ENCODE assay signal across 10 mouse cellular contexts in the genomic region with DNA sequence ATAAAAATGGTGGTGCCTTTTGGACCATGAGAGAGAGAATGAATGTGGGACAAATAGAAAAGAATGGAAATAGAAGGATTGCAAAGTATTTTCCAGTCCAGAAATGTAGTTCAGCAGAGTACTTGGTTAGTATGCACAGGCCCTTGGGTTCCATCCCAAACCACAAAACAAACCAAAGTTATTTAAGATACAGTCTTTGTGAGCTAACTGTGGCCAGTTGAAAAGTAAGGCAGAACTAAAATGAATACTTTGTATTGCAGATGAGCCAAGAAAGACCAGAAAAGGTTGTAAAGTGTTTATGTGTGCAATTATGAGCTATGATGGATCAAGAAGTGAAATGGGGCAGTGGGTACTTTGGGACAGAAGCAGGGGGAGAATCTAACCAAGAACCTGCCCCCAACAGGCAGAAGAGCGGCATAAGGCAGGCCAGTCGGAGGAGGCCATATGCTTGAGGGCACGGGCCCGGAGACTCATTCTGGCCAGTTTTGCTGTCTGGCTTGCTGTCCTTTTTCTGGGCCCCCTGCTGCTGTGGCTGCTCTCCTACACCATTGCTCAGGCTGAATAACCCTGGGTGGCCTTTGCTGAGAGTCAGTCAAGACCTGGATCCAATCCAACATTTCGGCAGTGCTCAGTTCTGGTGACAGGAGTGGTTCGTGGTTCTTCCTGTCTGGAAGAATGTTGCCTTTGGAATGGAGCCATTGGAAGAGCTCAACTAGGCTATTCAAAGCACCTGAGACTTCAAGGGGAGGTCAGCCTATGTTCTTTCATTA. TPM values are rescaled to one million over a fixed set of nuclear protein-coding genes. Genes with fewer than 3 reads are reported as not detected.
DNase-seq lines count a peak whose midpoint lies in the region; ATAC-seq lines count a peak whose summit lies in the region.
"Had no signal": no experiment of that assay in that cellular context is flagged by ENCODE, and none has a peak within 500 bp of the region (broad histone marks: within the 10 kb centered on the region; RNA-seq: fewer than 3 reads in every experiment).

No protein-coding gene starts in this region.

- no peaks in the 10 kb centered on the region for H3K4me1 ChIP-seq in hindbrain, embryonic 14.5 days (replicated peaks; ENCODE audit: control insufficient read depth, insufficient read depth, low read length)
- no peaks in the 10 kb centered on the region for H3K4me1 ChIP-seq in hindbrain, embryonic 10.5 days (replicated peaks)
- no peaks in the 10 kb centered on the region for H3K4me1 ChIP-seq in embryonic facial prominence, embryonic 14.5 days (ENCODE audit: control insufficient read depth, insufficient read depth, low read length)
- H3K4me1 ChIP-seq in hindbrain, embryonic 12.5 days = no peaks in the 10 kb centered on the region
- H3K4me1 ChIP-seq: liver, embryonic 15.5 days had no signal

- no peak overlapping the region for H3K9ac ChIP-seq in hindbrain, embryonic 14.5 days
- H3K9ac ChIP-seq in embryonic facial prominence, embryonic 14.5 days (ENCODE audit: low read depth, low read length) = no peak overlapping the region
- no peak overlapping the region for H3K9ac ChIP-seq in hindbrain, embryonic 12.5 days
- H3K9ac ChIP-seq: liver, embryonic 15.5 days had no signal

- WGBS in hindbrain, embryonic 14.5 days = 78% methylated on average over 6 of the region's 6 CpGs
- WGBS in hindbrain, embryonic 10.5 days = 91% methylated on average over 6 of the region's 6 CpGs
- 74% methylated on average over 6 of the region's 6 CpGs for WGBS in embryonic facial prominence, embryonic 14.5 days
- WGBS in hindbrain, embryonic 12.5 days = 74% methylated on average over 6 of the region's 6 CpGs

- H3K4me3 ChIP-seq in hindbrain, embryonic 14.5 days (replicated peaks; ENCODE audit: low read length) = no peak overlapping the region
- H3K4me3 ChIP-seq in hindbrain, embryonic 10.5 days = no peak overlapping the region
- no peak overlapping the region for H3K4me3 ChIP-seq in embryonic facial prominence, embryonic 14.5 days (ENCODE audit: low read depth, low read length)
- H3K4me3 ChIP-seq in hindbrain, embryonic 12.5 days = no peak overlapping the region
- H3K4me3 ChIP-seq: liver, embryonic 15.5 days had no signal

- peak; percentile 42 for DNase-seq in hindbrain, embryonic 14.5 days (ENCODE audit: low spot score)
- no peak for DNase-seq in hindbrain, embryonic 10.5 days (ENCODE audit: low spot score)
- peak; percentile 26 for DNase-seq in ZHBTc4 (ENCODE audit: low read depth, low spot score)
- DNase-seq in embryonic facial prominence, embryonic 14.5 days (ENCODE audit: low spot score) = peak; percentile 63
- peak; percentile 70 for DNase-seq in kidney, postnatal 14 days
- DNase-seq in right cerebral cortex, postnatal 4 days = no peak

- H3K4me2 ChIP-seq in hindbrain, embryonic 14.5 days (replicated peaks) = no peak overlapping the region
- no peak overlapping the region for H3K4me2 ChIP-seq in embryonic facial prominence, embryonic 14.5 days (ENCODE audit: low read depth, low read length)
- no peak overlapping the region for H3K4me2 ChIP-seq in hindbrain, embryonic 12.5 days (replicated peaks)
- H3K4me2 ChIP-seq: liver, embryonic 15.5 days had no signal

- no peaks in the 10 kb centered on the region for H3K9me3 ChIP-seq in hindbrain, embryonic 14.5 days (ENCODE audit: control insufficient read depth, low read length)
- no peaks in the 10 kb centered on the region for H3K9me3 ChIP-seq in hindbrain, embryonic 10.5 days
- H3K9me3 ChIP-seq in embryonic facial prominence, embryonic 14.5 days (ENCODE audit: control insufficient read depth, low read length) = no peaks in the 10 kb centered on the region
- H3K9me3 ChIP-seq in hindbrain, embryonic 12.5 days (replicated peaks) = no peaks in the 10 kb centered on the region
- H3K9me3 ChIP-seq: liver, embryonic 15.5 days had no signal

- no peaks in the 10 kb centered on the region for H3K27me3 ChIP-seq in hindbrain, embryonic 14.5 days (ENCODE audit: control insufficient read depth, insufficient read depth, low read length)
- no peaks in the 10 kb centered on the region for H3K27me3 ChIP-seq in hindbrain, embryonic 10.5 days (ENCODE audit: insufficient read depth, poor library complexity, severe bottlenecking)
- no peaks in the 10 kb centered on the region for H3K27me3 ChIP-seq in embryonic facial prominence, embryonic 14.5 days (replicated peaks; ENCODE audit: control insufficient read depth, insufficient read depth, low read length)
- no peaks in the 10 kb centered on the region for H3K27me3 ChIP-seq in hindbrain, embryonic 12.5 days
- H3K27me3 ChIP-seq: liver, embryonic 15.5 days had no signal

- H3K36me3 ChIP-seq in hindbrain, embryonic 14.5 days (replicated peaks; ENCODE audit: control insufficient read depth, insufficient read depth) = peaks cover 81% of the 10 kb centered on the region
- H3K36me3 ChIP-seq in hindbrain, embryonic 10.5 days = peaks cover 90% of the 10 kb centered on the region
- H3K36me3 ChIP-seq in embryonic facial prominence, embryonic 14.5 days (ENCODE audit: control insufficient read depth, insufficient read depth, low read length) = peaks cover 56% of the 10 kb centered on the region
- H3K36me3 ChIP-seq in hindbrain, embryonic 12.5 days = peaks cover 57% of the 10 kb centered on the region

- H3K27ac ChIP-seq in hindbrain, embryonic 14.5 days = no peak overlapping the region
- H3K27ac ChIP-seq in hindbrain, embryonic 10.5 days = no peak overlapping the region
- no peak overlapping the region for H3K27ac ChIP-seq in embryonic facial prominence, embryonic 14.5 days (replicated peaks; ENCODE audit: low read depth, low read length)
- H3K27ac ChIP-seq in hindbrain, embryonic 12.5 days = no peak overlapping the region
- H3K27ac ChIP-seq: liver, embryonic 15.5 days had no signal

- no peak for ATAC-seq in hindbrain, embryonic 14.5 days (ENCODE audit: low FRiP score)
- ATAC-seq in embryonic facial prominence, embryonic 14.5 days (ENCODE audit: low read depth) = no peak
- ATAC-seq in granulocyte monocyte progenitor cell, adult 5-6 weeks (replicated peaks; ENCODE audit: poor library complexity, severe bottlenecking) = no peak
- ATAC-seq in hindbrain, embryonic 12.5 days (ENCODE audit: low FRiP score) = no peak

RNA-seq across cellular contexts. Expression of gene Tmem265, which starts 3.4 kb away (rescaled TPM):
- 7.1 and 10.3 TPM in 2 replicates for polyA plus RNA-seq in hindbrain, embryonic 14.5 days (2014; fragmentation: Nextera tagmentation; extraction: Ambion mirVana)
- 7.9 and 13.7 TPM in 2 replicates for polyA plus RNA-seq in hindbrain, embryonic 10.5 days (2016; fragmentation: Nextera tagmentation; extraction: Ambion mirVana)
- polyA plus RNA-seq in embryonic facial prominence, embryonic 14.5 days (2014; fragmentation: Nextera tagmentation; extraction: Ambion mirVana) = 4.1 and 5.3 TPM in 2 replicates
- 8.1 TPM in 1 of 2 replicates, not detected in the other for total RNA-seq in granulocyte monocyte progenitor cell, adult 5-6 weeks (2014; fragmentation: Nextera tagmentation)
- 0.99 and 2.9 TPM in 2 replicates for total RNA-seq in granulocyte monocyte progenitor cell, adult 5-6 weeks (2017)
- 5.4 and 6.3 TPM in 2 replicates for polyA plus RNA-seq in hindbrain, embryonic 12.5 days (2016; fragmentation: Nextera tagmentation; extraction: Ambion mirVana)
- polyA plus RNA-seq: cortical plate, adult 2 months had no signal

RNA-seq across cellular contexts. Expression of gene Phkg2, which starts 8.6 kb away (rescaled TPM):
- 53.5 and 64.3 TPM in 2 replicates for polyA plus RNA-seq in hindbrain, embryonic 14.5 days (2014; fragmentation: Nextera tagmentation; extraction: Ambion mirVana)
- polyA plus RNA-seq in hindbrain, embryonic 10.5 days (2016; fragmentation: Nextera tagmentation; extraction: Ambion mirVana) = 47.0 and 54.1 TPM in 2 replicates
- polyA plus RNA-seq in embryonic facial prominence, embryonic 14.5 days (2014; fragmentation: Nextera tagmentation; extraction: Ambion mirVana) = 35.2 TPM in 2 replicates
- total RNA-seq in granulocyte monocyte progenitor cell, adult 5-6 weeks (2014; fragmentation: Nextera tagmentation) = 57.0 and 72.0 TPM in 2 replicates
- total RNA-seq in granulocyte monocyte progenitor cell, adult 5-6 weeks (2017) = 27.4 and 31.7 TPM in 2 replicates
- 49.1 and 50.8 TPM in 2 replicates for polyA plus RNA-seq in hindbrain, embryonic 12.5 days (2016; fragmentation: Nextera tagmentation; extraction: Ambion mirVana)

RNA-seq across cellular contexts. Expression of gene Ccdc189, which starts 23.8 kb away (rescaled TPM):
- 9.2 and 9.8 TPM in 2 replicates for polyA plus RNA-seq in hindbrain, embryonic 14.5 days (2014; fragmentation: Nextera tagmentation; extraction: Ambion mirVana)
- 15.7 and 16.5 TPM in 2 replicates for polyA plus RNA-seq in hindbrain, embryonic 10.5 days (2016; fragmentation: Nextera tagmentation; extraction: Ambion mirVana)
- 9.9 and 10.4 TPM in 2 replicates for polyA plus RNA-seq in embryonic facial prominence, embryonic 14.5 days (2014; fragmentation: Nextera tagmentation; extraction: Ambion mirVana)
- total RNA-seq in granulocyte monocyte progenitor cell, adult 5-6 weeks (2014; fragmentation: Nextera tagmentation) = 0.37 and 0.77 TPM in 2 replicates
- total RNA-seq in granulocyte monocyte progenitor cell, adult 5-6 weeks (2017) = 1.6 and 3.9 TPM in 2 replicates
- 13.0 and 17.0 TPM in 2 replicates for polyA plus RNA-seq in hindbrain, embryonic 12.5 days (2016; fragmentation: Nextera tagmentation; extraction: Ambion mirVana)

RNA-seq across cellular contexts. Expression of gene Rnf40, which starts 24.0 kb away (rescaled TPM):
- 37.4 and 40.6 TPM in 2 replicates for polyA plus RNA-seq in hindbrain, embryonic 14.5 days (2014; fragmentation: Nextera tagmentation; extraction: Ambion mirVana)
- polyA plus RNA-seq in hindbrain, embryonic 10.5 days (2016; fragmentation: Nextera tagmentation; extraction: Ambion mirVana) = 57.8 and 58.8 TPM in 2 replicates
- polyA plus RNA-seq in embryonic facial prominence, embryonic 14.5 days (2014; fragmentation: Nextera tagmentation; extraction: Ambion mirVana) = 35.9 and 47.7 TPM in 2 replicates
- total RNA-seq in granulocyte monocyte progenitor cell, adult 5-6 weeks (2014; fragmentation: Nextera tagmentation) = 25.0 and 48.1 TPM in 2 replicates
- 35.3 and 42.8 TPM in 2 replicates for total RNA-seq in granulocyte monocyte progenitor cell, adult 5-6 weeks (2017)
- 67.3 and 75.4 TPM in 2 replicates for polyA plus RNA-seq in hindbrain, embryonic 12.5 days (2016; fragmentation: Nextera tagmentation; extraction: Ambion mirVana)

RNA-seq across cellular contexts. Expression of gene Gm42715, which starts 45.2 kb away (rescaled TPM):
- 15.6 TPM in 2 replicates for polyA plus RNA-seq in hindbrain, embryonic 14.5 days (2014; fragmentation: Nextera tagmentation; extraction: Ambion mirVana)
- polyA plus RNA-seq in hindbrain, embryonic 10.5 days (2016; fragmentation: Nextera tagmentation; extraction: Ambion mirVana) = 16.5 and 18.1 TPM in 2 replicates
- 12.2 and 13.2 TPM in 2 replicates for polyA plus RNA-seq in embryonic facial prominence, embryonic 14.5 days (2014; fragmentation: Nextera tagmentation; extraction: Ambion mirVana)
- 25.2 and 31.5 TPM in 2 replicates for total RNA-seq in granulocyte monocyte progenitor cell, adult 5-6 weeks (2014; fragmentation: Nextera tagmentation)
- 5.7 and 6.4 TPM in 2 replicates for total RNA-seq in granulocyte monocyte progenitor cell, adult 5-6 weeks (2017)
- 16.7 and 16.9 TPM in 2 replicates for polyA plus RNA-seq in hindbrain, embryonic 12.5 days (2016; fragmentation: Nextera tagmentation; extraction: Ambion mirVana)

Comparison
In these comparisons a context has a peak if more than half of its experiments do, and no peak if none do; other contexts are left out.
1. DNase-seq: peak in hindbrain, embryonic 14.5 days (single experiment), ZHBTc4 (single experiment), embryonic facial prominence, embryonic 14.5 days (single experiment) and kidney, postnatal 14 days (single experiment); none in hindbrain, embryonic 10.5 days (single experiment) and right cerebral cortex, postnatal 4 days (single experiment).